Mouse (Mus musculus) heart, embryonic 14.5 days (tissue): Measurements from ENCODE around the gene Olfr465-ps1. TPM values are rescaled to one million over a fixed set of nuclear protein-coding genes. Genes with fewer than 3 reads are reported as not detected.

Source experiments
- ATAC-seq: fragments of 200-750 bp; cut with Nextera tagmentation; 2 replicates; pipeline ENCODE4 v1.8.0; 2017; ENCODE audit warnings: low read depth, moderate TSS enrichment; ENCODE audit not compliant: insufficient number of reproducible peaks, insufficient read depth, low FRiP score
- H3K27ac ChIP-seq, 2 experiments: fragments of 200-500 bp in 1 of 2; fragments of 300-500 bp in 1 of 2; sonication (generic) in 1 of 2; replicated peaks in 1 of 2; 2 replicates each; pipeline ENCODE4 v1.5.1; 2012 to 2014; ENCODE audit warnings: low read depth in 2 of 2, low read length in 2 of 2, control low read depth in 1 of 2, mild to moderate bottlenecking in 1 of 2, mixed read lengths in 1 of 2; ENCODE audit not compliant: control insufficient read depth in 1 of 2, insufficient read depth in 1 of 2
- H3K27me3 ChIP-seq: fragments of 300-500 bp; sonication (generic); 2 replicates; pipeline ENCODE4 v1.6.1; 2014; ENCODE audit warnings: mild to moderate bottlenecking, low read length, control low read depth; ENCODE audit not compliant: control insufficient read depth, insufficient read depth
- H3K36me3 ChIP-seq: fragments of 300-500 bp; sonication (generic); 2 replicates; pipeline ENCODE4 v1.6.1; 2014; ENCODE audit warnings: mild to moderate bottlenecking, control low read depth, low read length, mixed read lengths; ENCODE audit not compliant: control insufficient read depth, insufficient read depth
- H3K4me1 ChIP-seq, 2 experiments: fragments of 200-500 bp in 1 of 2; fragments of 300-500 bp in 1 of 2; sonication (generic) in 1 of 2; 2 replicates each; pipeline ENCODE4 v1.6.1; 2012 to 2014; ENCODE audit warnings: low read length in 2 of 2, control low read depth in 1 of 2, mixed read lengths in 1 of 2; ENCODE audit not compliant: control insufficient read depth in 2 of 2, insufficient read depth in 2 of 2
- H3K4me2 ChIP-seq: fragments of 300-500 bp; sonication (generic); 2 replicates; pipeline ENCODE4 v1.6.1; 2014; ENCODE audit warnings: mild to moderate bottlenecking, low read length
- H3K4me3 ChIP-seq, 2 experiments: fragments of 200-500 bp in 1 of 2; fragments of 300-500 bp in 1 of 2; sonication (generic) in 1 of 2; 2 replicates each; pipeline ENCODE4 v1.5.1; 2012 to 2014; ENCODE audit warnings: low read length in 2 of 2, mild to moderate bottlenecking in 2 of 2, control low read depth in 1 of 2, low read depth in 1 of 2, moderate library complexity in 1 of 2; ENCODE audit not compliant: control insufficient read depth in 1 of 2, insufficient read depth in 1 of 2
- H3K9ac ChIP-seq: fragments of 300-500 bp; sonication (generic); 2 replicates; pipeline ENCODE4 v1.6.1; 2014; ENCODE audit warnings: mild to moderate bottlenecking, low read length
- H3K9me3 ChIP-seq: fragments of 300-500 bp; sonication (generic); 2 replicates; pipeline ENCODE4 v1.6.1; 2016; ENCODE audit warnings: low read length, control low read depth; ENCODE audit not compliant: control insufficient read depth
- WGBS: fragments of 180-500 bp; shearing (Covaris S2); extraction: QIAGEN DNeasy Blood & Tissue Kit; methylation state at CpG from one replicate; pipeline ENCODE4 v1.1.7; 2014; 5-methylcytosine and 5-hydroxymethylcytosine counted together
- polyA plus RNA-seq: library from polyadenylated mRNA; unstranded; fragments of >200 nt; fragmentation: Nextera tagmentation; extraction: Ambion mirVana; gene quantifications from 2 replicates; pipeline ENCODE4 v1.2.1, GENCODE M21; 2014

Olfr465-ps1 gene
- not detected in 2 replicates for polyA plus RNA-seq

- no peaks in the 10 kb centered on the region for H3K4me1 ChIP-seq
- no peaks in the 10 kb centered on the region for H3K27me3 ChIP-seq
- H3K9ac ChIP-seq = no peak within 1 kb of the TSS
- ATAC-seq = no peak
- H3K9me3 ChIP-seq = no peaks in the 10 kb centered on the region
- H3K4me3 ChIP-seq = no peak within 1 kb of the TSS
- 73% methylated on average over 4 of the region's 4 CpGs for WGBS
- no peak within 1 kb of the TSS for H3K4me2 ChIP-seq
- H3K36me3 ChIP-seq = no peaks in the 10 kb centered on the region
- H3K27ac ChIP-seq = no peak within 1 kb of the TSS
These were observed at the start of gene Olfr465-ps1 for GRCm38 (mm10) chr13:65137789-65138188. Gene Olfr465-ps1, plus strand, starts transcription at chr13:65138089.

GRCm38 (mm10) chr13:65095923-65096322, 42.0 kb upstream of the Olfr465-ps1 start:
- WGBS = 87% methylated on average over 4 of the region's 4 CpGs
- H3K27ac ChIP-seq = no peak overlapping the region
- ATAC-seq = no peak

GRCm38 (mm10) chr13:65097018-65097417, 40.9 kb upstream of the Olfr465-ps1 start:
- H3K27me3 ChIP-seq = no peaks in the 10 kb centered on the region
- H3K36me3 ChIP-seq = 0 out of 2 replicates have a peak, but pooled peaks cover 3% of the 10 kb centered on the region
- no peaks in the 10 kb centered on the region for H3K9me3 ChIP-seq
- no peak for ATAC-seq
- H3K4me1 ChIP-seq = no peaks in the 10 kb centered on the region
- H3K9ac ChIP-seq = no peak overlapping the region
- H3K27ac ChIP-seq = no peak overlapping the region
- H3K4me2 ChIP-seq = no peak overlapping the region
- no peak overlapping the region for H3K4me3 ChIP-seq

More at GRCm38 (mm10) chr13:65095923-65096322, 42.0 kb upstream of the Olfr465-ps1 start:
- Histone ChIP-seq H3K36me3 (0 out of 2 replicates have a peak, but pooled peaks cover 3% of the 10 kb centered on the region), H3K4me2 (no peak overlapping the region), H3K4me3 (no peak overlapping the region), H3K9me3 (no peaks in the 10 kb centered on the region), H3K4me1 (no peaks in the 10 kb centered on the region), H3K27me3 (no peaks in the 10 kb centered on the region), H3K9ac (no peak overlapping the region)

DNA sequence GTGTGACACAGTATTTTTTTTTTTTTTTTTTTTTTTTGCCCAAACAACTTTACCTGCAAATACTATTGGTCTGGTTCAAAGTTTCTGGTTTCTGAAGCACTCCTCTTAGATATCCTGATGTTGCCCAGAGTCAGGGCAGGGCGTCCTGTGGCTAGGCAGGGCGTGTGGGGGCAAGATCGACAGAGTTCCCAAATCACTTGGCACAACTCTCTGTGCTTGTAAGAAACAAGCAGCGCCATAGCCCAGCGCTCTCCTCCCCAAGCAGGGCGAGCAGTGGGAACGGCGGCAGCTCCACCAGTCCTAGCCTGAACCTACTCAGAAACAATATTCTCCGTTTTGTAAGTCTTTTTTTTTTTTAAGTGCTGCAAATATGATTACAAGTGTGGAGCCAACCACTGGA, 37.2 kb upstream of the Olfr465-ps1 start:
- no peaks in the 10 kb centered on the region for H3K9me3 ChIP-seq
- H3K9ac ChIP-seq = no peak overlapping the region
- no peaks in the 10 kb centered on the region for H3K36me3 ChIP-seq
- no peaks in the 10 kb centered on the region for H3K4me1 ChIP-seq
- H3K27ac ChIP-seq = no peak overlapping the region
- no peak for ATAC-seq
- H3K27me3 ChIP-seq = no peaks in the 10 kb centered on the region
- 91% methylated on average over 9 of the region's 9 CpGs for WGBS
- no peak overlapping the region for H3K4me3 ChIP-seq
- no peak overlapping the region for H3K4me2 ChIP-seq

GRCm38 (mm10) chr13:65101232-65101631, 36.7 kb upstream of the Olfr465-ps1 start:
- Histone ChIP-seq H3K9ac (no peak overlapping the region), H3K27ac (no peak overlapping the region), H3K4me1 (no peaks in the 10 kb centered on the region), H3K4me3 (no peak overlapping the region), H3K9me3 (no peaks in the 10 kb centered on the region), H3K4me2 (no peak overlapping the region), H3K36me3 (no peaks in the 10 kb centered on the region), H3K27me3 (no peaks in the 10 kb centered on the region)
- ATAC-seq = no peak
- 86% methylated on average over 3 of the region's 3 CpGs for WGBS

DNA sequence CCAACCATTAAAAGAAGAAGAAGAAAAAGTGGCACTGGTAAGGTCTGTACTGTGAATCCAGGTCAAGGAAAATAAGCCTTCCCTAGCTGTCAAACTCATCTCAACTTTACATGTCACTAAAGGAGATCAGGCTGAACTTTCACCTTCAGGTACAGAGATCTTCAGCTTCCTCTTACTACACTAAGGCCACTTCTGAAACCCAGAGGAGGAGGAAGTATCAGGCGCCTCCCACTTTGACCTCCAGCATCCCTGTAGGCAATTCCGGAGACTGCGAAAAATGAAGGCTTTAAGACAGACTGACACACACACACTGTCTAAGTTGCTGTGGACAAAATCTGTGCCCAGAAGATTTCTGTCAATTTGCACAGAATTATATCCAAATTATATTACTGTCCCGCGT, 25.9 kb upstream of the Olfr465-ps1 start:
- peak overlapping the region; percentile 95 for H3K9ac ChIP-seq
- H3K36me3 ChIP-seq = no peaks in the 10 kb centered on the region
- H3K4me1 ChIP-seq = peaks cover 0 to 19% of the 10 kb centered on the region in 2 experiments; a peak in 2 of 4 replicates
- WGBS = 1% methylated on average over 5 of the region's 5 CpGs
- peak overlapping the region; percentile 89 for H3K4me2 ChIP-seq
- no peak for ATAC-seq
- H3K27ac ChIP-seq = peak overlapping the region; percentile 89 to 91
- H3K9me3 ChIP-seq = no peaks in the 10 kb centered on the region
- no peaks in the 10 kb centered on the region for H3K27me3 ChIP-seq
- peak overlapping the region; percentile 91 to 92 for H3K4me3 ChIP-seq

DNA sequence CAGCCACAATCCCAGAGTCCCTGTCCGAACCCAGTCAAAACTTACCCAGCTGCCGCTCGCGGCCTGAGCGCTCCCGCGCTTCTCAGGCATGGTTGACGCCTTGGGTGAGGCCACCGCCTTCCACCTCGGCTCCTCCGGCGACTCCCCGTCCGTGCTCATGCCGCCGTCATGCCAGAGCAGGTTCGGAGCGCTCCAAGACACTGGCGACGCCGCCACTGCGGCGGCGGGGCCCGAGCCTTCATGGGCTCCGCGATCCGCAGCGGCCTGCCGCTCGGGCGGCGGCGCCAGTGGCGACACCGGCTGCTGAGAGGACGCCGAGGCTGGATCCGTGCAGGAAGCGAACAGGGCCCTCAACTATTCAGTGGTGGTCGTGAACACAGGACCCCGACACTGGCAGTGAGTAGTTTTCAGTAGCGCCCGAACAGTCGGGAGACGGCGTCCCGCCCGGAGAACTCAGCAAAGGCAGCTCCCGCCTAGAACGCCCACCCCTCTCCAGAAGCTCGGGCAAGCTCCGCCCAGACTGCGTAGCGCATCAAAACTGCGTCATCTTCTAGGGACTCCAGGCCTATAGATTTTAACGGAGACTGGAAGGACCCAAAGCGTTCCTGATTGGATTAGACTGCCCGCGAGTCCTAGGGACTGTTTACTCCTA, 25.3 kb upstream of the Olfr465-ps1 start, which contains the start of gene Mfsd14b:
TSS of gene Mfsd14b (minus strand) at position 517 of the 652 bp plus-strand sequence.
- Histone ChIP-seq H3K27ac (peak within 1 kb of the TSS; percentile 89 to 91), H3K4me3 (peak within 1 kb of the TSS; percentile 91 to 92), H3K9me3 (no peaks in the 10 kb centered on the region), H3K36me3 (no peaks in the 10 kb centered on the region), H3K27me3 (no peaks in the 10 kb centered on the region), H3K4me1 (peaks cover 0 to 19% of the 10 kb centered on the region in 2 experiments; a peak in 2 of 4 replicates), H3K9ac (peak within 1 kb of the TSS; percentile 95), H3K4me2 (peak within 1 kb of the TSS; percentile 89)
- peak; percentile 99 for ATAC-seq
- WGBS = under 1% methylated on average over 60 of the region's 60 CpGs
